Mouse (Mus musculus): ENCODE results near the gene Usp3. TPM values are rescaled to one million over a fixed set of nuclear protein-coding genes. Genes with fewer than 3 reads are reported as not detected.

Gene Usp3
- polyA plus RNA-seq (2016; fragmentation: Nextera tagmentation; extraction: Ambion mirVana), result 100 and 104 TPM in 2 replicates

GRCm38 (mm10) chr9:66592708-66593612 lies at the start of gene Usp3:
TSS of gene Usp3 (minus strand) at chr9:66593142.
- Histone ChIP-seq H3K4me3 (peak within 1 kb of the TSS; percentile 98), H3K27ac (replicated peaks) (peak within 1 kb of the TSS; percentile 95), H3K4me1 (peaks cover 52% of the 10 kb centered on the region), H3K4me2 (replicated peaks) (peak within 1 kb of the TSS; percentile 73), H3K36me3 (no peaks in the 10 kb centered on the region), H3K9ac (replicated peaks) (peak within 1 kb of the TSS; percentile 98), H3K9me3 (no peaks in the 10 kb centered on the region), H3K27me3 (peaks cover 12% of the 10 kb centered on the region)
- peak; percentile 92 for ATAC-seq (ENCODE audit: low FRiP score, low read depth)
- WGBS, result under 1% methylated on average over 64 of the region's 73 CpGs

DNA sequence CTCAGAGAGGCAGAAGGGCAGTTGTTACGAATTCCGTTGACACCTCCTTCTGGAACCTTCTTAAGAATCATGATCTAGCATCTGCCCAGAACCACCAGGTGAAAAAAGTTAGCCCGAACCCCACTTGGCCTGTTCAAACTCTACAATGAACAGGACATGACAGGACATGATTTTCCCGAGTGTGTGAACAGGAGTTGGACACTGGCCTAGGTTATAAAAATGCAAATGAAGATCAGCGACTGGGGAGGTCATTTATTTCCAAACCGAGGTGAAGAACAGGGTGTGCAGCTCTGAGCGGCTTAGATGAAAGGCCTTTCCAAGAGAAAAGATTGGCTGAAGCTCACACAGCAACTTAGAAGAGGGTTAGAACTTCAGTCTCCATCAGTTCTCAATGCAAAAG lies 47.5 kb upstream of the Usp3 start:
- Histone ChIP-seq H3K9ac (replicated peaks) (no peak overlapping the region), H3K27ac (replicated peaks) (no peak overlapping the region), H3K9me3 (no peaks in the 10 kb centered on the region), H3K4me3 (no peak overlapping the region), H3K4me2 (replicated peaks) (no peak overlapping the region), H3K36me3 (no peaks in the 10 kb centered on the region), H3K4me1 (no peaks in the 10 kb centered on the region), H3K27me3 (no peaks in the 10 kb centered on the region)
- no peak for ATAC-seq (ENCODE audit: low FRiP score, low read depth)
- 75% methylated on average over 7 of the region's 7 CpGs for WGBS

GRCm38 (mm10) chr9:66639626-66640025 lies 46.7 kb upstream of the Usp3 start:
- H3K27me3 ChIP-seq, result no peaks in the 10 kb centered on the region
- WGBS, result 94% methylated on average over 2 of the region's 2 CpGs
- no peak for ATAC-seq (ENCODE audit: low FRiP score, low read depth)
- H3K4me3 ChIP-seq, result no peak overlapping the region
- H3K4me1 ChIP-seq, result no peaks in the 10 kb centered on the region
- H3K36me3 ChIP-seq, result no peaks in the 10 kb centered on the region
- H3K9ac ChIP-seq (replicated peaks), result no peak overlapping the region
- H3K9me3 ChIP-seq, result no peaks in the 10 kb centered on the region
- no peak overlapping the region for H3K4me2 ChIP-seq (replicated peaks)
- no peak overlapping the region for H3K27ac ChIP-seq (replicated peaks)

DNA sequence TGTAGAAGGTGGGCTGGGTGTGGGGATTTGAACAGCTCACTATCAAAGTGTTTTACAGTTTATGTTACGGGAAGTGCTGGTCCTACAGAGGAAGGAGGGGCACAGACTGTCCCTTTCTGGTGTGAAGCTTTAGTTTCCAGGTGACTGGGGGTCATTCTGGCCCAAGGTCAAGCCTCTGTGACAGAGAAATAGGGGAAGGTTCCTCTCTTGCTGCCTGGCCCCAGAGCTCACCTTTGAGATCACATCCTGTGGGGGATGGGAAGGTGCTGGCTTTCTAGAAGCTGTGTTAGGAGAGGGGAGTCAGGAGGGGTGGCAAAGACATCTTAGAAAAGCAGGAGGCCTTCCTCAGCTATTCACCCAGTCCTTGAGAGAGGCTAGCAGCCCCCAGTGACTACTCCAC lies 39.5 kb upstream of the Usp3 start:
- H3K9ac ChIP-seq (replicated peaks), result no peak overlapping the region
- H3K27me3 ChIP-seq, result no peaks in the 10 kb centered on the region
- peaks cover 4% of the 10 kb centered on the region; the same call in 1 of the 2 replicates for H3K4me1 ChIP-seq
- no peak overlapping the region for H3K4me2 ChIP-seq (replicated peaks)
- ATAC-seq (ENCODE audit: low FRiP score, low read depth), result no peak
- H3K4me3 ChIP-seq, result no peak overlapping the region
- no peaks in the 10 kb centered on the region for H3K36me3 ChIP-seq
- H3K9me3 ChIP-seq, result no peaks in the 10 kb centered on the region
- no peak overlapping the region for H3K27ac ChIP-seq (replicated peaks)
- 88% methylated on average over 1 of the region's 1 CpGs for WGBS

DNA sequence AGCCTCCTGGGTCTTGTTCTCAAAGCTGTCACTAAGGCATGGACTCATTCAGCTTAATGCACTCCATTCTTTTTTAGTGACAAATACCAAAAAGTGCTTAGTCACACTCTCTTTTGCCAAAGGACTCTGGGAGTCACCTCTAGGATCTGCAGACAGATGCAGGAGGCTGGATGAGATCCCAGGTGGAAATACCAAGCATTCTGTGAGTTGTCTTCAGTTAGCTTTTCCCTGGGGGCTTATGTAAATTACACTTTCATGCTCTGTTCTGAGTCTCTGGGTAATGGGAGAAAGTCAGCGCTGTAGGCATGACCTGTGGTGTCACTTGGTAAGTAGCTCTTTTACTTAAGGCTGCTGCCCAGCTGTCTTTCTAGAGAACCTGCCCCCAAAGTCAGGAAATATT lies 38.0 kb upstream of the Usp3 start:
- 6% methylated on average over 1 of the region's 1 CpGs for WGBS
- Histone ChIP-seq H3K4me2 (replicated peaks) (no peak overlapping the region), H3K4me1 (peaks cover 7% of the 10 kb centered on the region; the same call in 1 of the 2 replicates), H3K27me3 (no peaks in the 10 kb centered on the region), H3K9me3 (no peaks in the 10 kb centered on the region), H3K36me3 (no peaks in the 10 kb centered on the region), H3K9ac (replicated peaks) (no peak overlapping the region), H3K4me3 (no peak overlapping the region), H3K27ac (replicated peaks) (no peak overlapping the region)
- ATAC-seq (ENCODE audit: low FRiP score, low read depth), result no peak

DNA sequence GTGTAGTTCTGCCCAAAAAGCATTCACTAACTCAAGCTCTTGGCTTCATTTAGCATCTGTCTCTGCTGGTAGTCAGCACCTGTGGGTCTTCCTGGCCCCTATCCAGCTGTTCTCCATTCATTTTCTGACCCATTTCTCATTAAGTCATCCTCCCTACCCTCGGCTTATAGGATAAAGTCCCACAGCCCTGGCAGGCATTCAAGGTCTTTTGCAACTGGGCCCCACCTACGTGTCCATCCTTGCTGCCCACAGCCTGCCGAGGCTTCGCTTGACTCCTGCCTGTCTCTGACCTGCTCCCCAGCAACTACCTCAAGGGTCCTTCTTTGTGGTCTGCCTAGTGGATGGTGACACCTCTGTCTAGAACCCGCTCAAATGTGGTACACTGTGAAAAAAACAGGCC lies 33.7 kb upstream of the Usp3 start:
- Histone ChIP-seq H3K9ac (replicated peaks) (no peak overlapping the region), H3K9me3 (no peaks in the 10 kb centered on the region), H3K27ac (replicated peaks) (no peak overlapping the region), H3K27me3 (no peaks in the 10 kb centered on the region), H3K4me1 (peaks cover 8% of the 10 kb centered on the region; the same call in 1 of the 2 replicates), H3K36me3 (no peaks in the 10 kb centered on the region), H3K4me2 (replicated peaks) (no peak overlapping the region), H3K4me3 (no peak overlapping the region)
- no peak for ATAC-seq (ENCODE audit: low FRiP score, low read depth)
- WGBS, result 76% methylated on average over 5 of the region's 5 CpGs

DNA sequence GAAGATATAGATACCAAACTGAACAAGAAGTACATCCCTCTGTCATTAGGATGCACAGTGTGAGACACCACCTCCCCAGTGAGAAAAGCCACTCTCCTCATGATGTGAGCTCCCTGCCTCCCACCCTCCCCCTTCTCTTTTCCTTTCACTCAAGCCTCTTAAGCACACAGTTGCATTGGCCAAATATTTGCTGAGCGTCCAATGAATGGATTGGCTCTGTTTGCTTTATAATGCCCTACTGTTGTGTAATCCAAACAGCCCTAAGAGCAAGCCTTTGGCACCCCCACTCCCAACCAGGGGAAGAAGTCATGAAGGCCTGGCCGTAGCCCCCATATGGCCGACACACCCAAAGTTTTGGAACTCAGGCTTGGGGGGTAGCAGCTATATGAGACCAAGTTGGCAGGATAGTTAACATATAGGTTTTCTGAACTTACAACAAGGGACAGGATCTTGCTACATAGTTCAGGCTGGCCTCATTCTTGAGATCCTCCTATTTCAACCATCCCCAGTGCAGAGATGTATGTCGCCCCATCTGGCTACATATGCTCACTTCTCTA lies 33.1 kb upstream of the Usp3 start:
- no peak overlapping the region for H3K4me3 ChIP-seq
- no peak overlapping the region for H3K4me2 ChIP-seq (replicated peaks)
- peaks cover 6% of the 10 kb centered on the region; the same call in 1 of the 2 replicates for H3K4me1 ChIP-seq
- no peaks in the 10 kb centered on the region for H3K27me3 ChIP-seq
- no peak for ATAC-seq (ENCODE audit: low FRiP score, low read depth)
- H3K36me3 ChIP-seq, result no peaks in the 10 kb centered on the region
- 78% methylated on average over 4 of the region's 4 CpGs for WGBS
- no peak overlapping the region for H3K9ac ChIP-seq (replicated peaks)
- no peaks in the 10 kb centered on the region for H3K9me3 ChIP-seq
- H3K27ac ChIP-seq (replicated peaks), result no peak overlapping the region

GRCm38 (mm10) chr9:66624873-66625272 lies 31.9 kb upstream of the Usp3 start:
- Histone ChIP-seq H3K4me2 (replicated peaks) (no peak overlapping the region), H3K4me3 (no peak overlapping the region), H3K27ac (replicated peaks) (no peak overlapping the region), H3K9me3 (no peaks in the 10 kb centered on the region), H3K4me1 (peaks cover 12% of the 10 kb centered on the region), H3K27me3 (no peaks in the 10 kb centered on the region), H3K9ac (replicated peaks) (no peak overlapping the region), H3K36me3 (no peaks in the 10 kb centered on the region)
- no peak for ATAC-seq (ENCODE audit: low FRiP score, low read depth)
- 73% methylated on average over 1 of the region's 1 CpGs for WGBS

GRCm38 (mm10) chr9:66623627-66624026 lies 30.7 kb upstream of the Usp3 start:
- ATAC-seq (ENCODE audit: low FRiP score, low read depth), result no peak
- Histone ChIP-seq H3K9me3 (no peaks in the 10 kb centered on the region), H3K9ac (replicated peaks) (no peak overlapping the region), H3K27ac (replicated peaks) (no peak overlapping the region), H3K27me3 (no peaks in the 10 kb centered on the region), H3K4me2 (replicated peaks) (no peak overlapping the region), H3K4me1 (peaks cover 14% of the 10 kb centered on the region), H3K36me3 (no peaks in the 10 kb centered on the region), H3K4me3 (no peak overlapping the region)
- WGBS, result no CpG with 5 or more reads among the region's 1 CpGs

DNA sequence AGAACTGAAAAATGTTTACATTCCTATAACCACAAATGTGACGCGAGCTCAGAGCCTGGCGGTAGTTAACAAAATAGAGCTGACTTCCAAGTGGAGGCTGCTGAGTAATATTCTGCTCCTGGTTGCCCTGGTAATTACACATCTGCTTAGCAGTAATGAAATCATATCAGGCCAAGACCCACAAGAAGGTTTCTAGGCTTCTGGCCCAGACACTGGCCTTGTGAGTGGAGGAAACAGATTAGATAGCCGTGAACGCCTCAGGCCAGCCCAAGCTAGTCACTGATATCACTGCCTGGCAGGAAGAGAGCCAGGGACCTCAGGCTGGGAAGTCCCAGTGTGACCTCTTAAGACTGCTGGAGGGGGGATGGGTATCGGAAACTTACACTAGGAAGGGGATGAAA lies 27.6 kb upstream of the Usp3 start:
- 51% methylated on average over 6 of the region's 6 CpGs for WGBS
- Histone ChIP-seq H3K4me1 (peaks cover 10% of the 10 kb centered on the region), H3K4me3 (no peak overlapping the region), H3K27me3 (no peaks in the 10 kb centered on the region; the same call in 1 of the 2 replicates), H3K36me3 (no peaks in the 10 kb centered on the region), H3K27ac (replicated peaks) (peak overlapping the region; percentile 64), H3K9ac (replicated peaks) (no peak overlapping the region), H3K9me3 (no peaks in the 10 kb centered on the region), H3K4me2 (replicated peaks) (no peak overlapping the region)
- ATAC-seq (ENCODE audit: low FRiP score, low read depth), result 0 out of 2 replicates have a peak, but pooled peaks have one; percentile 16

DNA sequence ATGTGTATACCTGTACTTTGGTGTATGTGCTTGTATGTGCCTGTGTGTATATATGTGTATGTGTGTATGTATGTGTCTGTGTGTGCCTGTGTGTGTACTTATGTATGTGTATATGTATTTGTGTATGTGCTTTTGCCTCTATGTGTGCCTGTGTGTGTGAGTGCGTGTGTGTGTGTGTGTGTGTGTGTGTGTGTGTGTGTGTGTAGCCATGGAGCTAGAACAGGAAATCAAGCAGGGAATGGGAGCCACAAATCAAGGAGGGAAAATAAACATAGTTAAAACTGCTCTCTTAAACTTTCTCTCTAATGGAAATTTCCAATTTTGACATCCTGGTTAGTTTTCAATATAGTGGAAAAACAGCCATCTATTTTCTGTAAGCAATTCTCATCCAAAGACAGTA lies 27.1 kb upstream of the Usp3 start:
- no peaks in the 10 kb centered on the region for H3K9me3 ChIP-seq
- H3K4me2 ChIP-seq (replicated peaks), result no peak overlapping the region
- 64% methylated on average over 1 of the region's 1 CpGs for WGBS
- no peaks in the 10 kb centered on the region; the same call in 1 of the 2 replicates for H3K27me3 ChIP-seq
- H3K9ac ChIP-seq (replicated peaks), result no peak overlapping the region
- H3K4me1 ChIP-seq, result peaks cover 10% of the 10 kb centered on the region
- no peak for ATAC-seq (ENCODE audit: low FRiP score, low read depth)
- no peaks in the 10 kb centered on the region for H3K36me3 ChIP-seq
- peak overlapping the region; percentile 64; the same call in 1 of the 2 replicates for H3K27ac ChIP-seq (replicated peaks)
- H3K4me3 ChIP-seq, result no peak overlapping the region

- H3K4me1 ChIP-seq, result peaks cover 10% of the 10 kb centered on the region
- no peak overlapping the region for H3K27ac ChIP-seq (replicated peaks)
- no peaks in the 10 kb centered on the region; the same call in 1 of the 2 replicates for H3K27me3 ChIP-seq
- no peak for ATAC-seq (ENCODE audit: low FRiP score, low read depth)
- 98% methylated on average over 2 of the region's 2 CpGs for WGBS
- no peak overlapping the region for H3K4me3 ChIP-seq
- no peaks in the 10 kb centered on the region for H3K9me3 ChIP-seq
- H3K36me3 ChIP-seq, result no peaks in the 10 kb centered on the region
- H3K4me2 ChIP-seq (replicated peaks), result no peak overlapping the region
- H3K9ac ChIP-seq (replicated peaks), result no peak overlapping the region
Observed at GRCm38 (mm10) chr9:66617812-66618211, 24.9 kb upstream of the Usp3 start.

All from midbrain, embryonic 12.5 days (tissue).